Mouse (Mus musculus): ENCODE measurements at regions not wholly inside any gene's neighbourhood (a gene's known extent, or its start where the extent isn't known, plus 50 kb on each side); places are given as distances from the start of the nearest gene placed in this dataset.
"Not testable (repeated sequence)": the region's sequence is repeated elsewhere in the genome, so short reads cannot be mapped to it uniquely, and the experiment has no call there.

GRCm38 (mm10) chr5:67487965-67488409, 59.9 kb upstream of the Bend4 start:
- DNase-seq (ENCODE audit: low spot score) = no peak

GRCm38 (mm10) chr5:67490709-67491108, 62.6 kb upstream of the Bend4 start:
- not testable (repeated sequence) for DNase-seq (ENCODE audit: low spot score)

DNA sequence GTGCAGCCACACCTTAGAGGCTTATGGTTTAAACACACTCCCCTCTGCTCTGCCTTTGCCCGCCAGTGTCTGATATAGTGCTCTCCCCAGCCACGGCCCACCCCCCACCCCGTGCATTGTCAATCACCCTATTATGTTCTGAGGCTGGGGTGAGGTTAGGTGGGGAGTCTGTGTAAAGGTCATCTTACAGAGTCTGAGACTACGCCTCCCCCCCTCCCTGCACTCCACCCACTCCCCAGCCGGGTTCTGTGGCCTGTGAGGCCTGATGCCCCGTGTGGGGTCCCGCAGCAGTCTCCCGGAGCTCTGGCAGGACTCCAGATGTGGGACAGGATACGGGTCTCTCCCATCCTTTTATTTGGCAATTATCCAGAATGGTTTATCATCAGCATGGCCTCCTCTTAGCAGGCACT, 64.8 kb upstream of the Bend4 start:
- no peak for DNase-seq (ENCODE audit: low spot score)

DNA sequence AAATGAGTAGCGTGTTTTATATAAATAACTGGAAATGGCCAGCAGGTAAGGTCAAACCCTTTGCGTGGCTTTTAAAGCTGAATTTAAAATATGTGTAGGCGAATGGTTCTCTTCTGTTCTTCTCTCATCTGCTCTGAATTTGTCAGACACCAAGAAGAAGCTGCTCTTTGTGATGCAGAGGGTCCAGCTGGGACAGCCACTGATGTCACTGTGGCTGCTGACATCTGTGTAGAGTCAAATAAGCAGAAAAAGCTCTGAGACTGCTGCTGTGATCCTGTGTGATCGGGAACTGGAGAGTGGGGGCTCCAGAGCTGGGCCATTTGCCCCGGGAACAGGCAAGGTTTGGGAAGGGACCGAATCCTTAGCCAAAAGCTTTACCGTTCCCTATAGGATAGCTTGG, 68.6 kb upstream of the Bend4 start:
- DNase-seq (ENCODE audit: low spot score) = no peak

- no peak for DNase-seq (ENCODE audit: low spot score)
Observed at GRCm38 (mm10) chr5:67520251-67520650, 87.4 kb upstream of the Shisa3 start.

DNA sequence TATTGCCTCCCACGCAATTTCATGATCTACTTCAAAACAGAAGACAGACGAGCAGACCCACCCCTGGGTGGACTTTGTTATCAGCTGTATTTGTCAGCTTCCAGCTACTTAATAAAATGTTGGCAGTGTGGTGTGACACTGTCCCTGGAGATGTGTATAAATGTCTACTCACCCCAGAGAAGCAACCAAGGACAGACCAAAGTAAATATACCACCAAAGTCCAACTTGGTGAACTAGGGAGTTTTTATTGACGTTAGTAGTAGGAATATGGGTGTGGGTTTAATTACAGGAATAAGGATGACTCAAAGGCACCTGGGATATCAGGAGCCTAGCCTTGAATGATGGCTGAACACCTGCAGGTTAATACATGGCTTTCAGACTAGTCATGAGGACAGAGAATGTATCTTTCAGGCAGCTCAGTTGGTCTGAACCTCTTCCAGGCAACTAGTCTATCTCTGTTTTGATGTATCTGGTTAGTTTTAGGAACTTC, 86.2 kb upstream of the Shisa3 start:
- DNase-seq (ENCODE audit: low spot score) = no peak

DNA sequence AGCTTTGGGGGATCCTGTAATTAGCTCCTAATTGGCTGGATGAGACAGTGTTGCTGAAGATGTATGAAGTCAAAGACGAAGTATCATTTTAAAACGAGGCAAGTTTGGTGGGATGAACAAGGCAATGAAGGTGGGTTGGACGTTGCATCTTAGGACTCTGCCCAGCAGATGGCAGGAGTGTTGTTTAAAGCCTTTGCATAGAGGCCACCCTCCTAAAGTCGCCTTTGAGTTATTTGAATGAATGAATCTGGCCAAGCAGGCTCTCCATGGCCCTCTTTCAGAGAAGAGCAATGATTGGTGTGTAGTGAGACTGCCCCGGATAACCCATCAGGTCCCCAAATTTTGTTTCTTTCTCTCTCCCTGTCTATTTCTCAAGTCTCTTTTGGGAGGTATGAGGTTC, 77.5 kb upstream of the Shisa3 start:
- DNase-seq (ENCODE audit: low spot score) = peak; percentile 7

- DNase-seq (ENCODE audit: low spot score) = no peak
Observed at GRCm38 (mm10) chr5:67530957-67531356, 76.7 kb upstream of the Shisa3 start.

- peak; percentile 82 for DNase-seq (ENCODE audit: low spot score)
Observed at GRCm38 (mm10) chr5:67532351-67532750, 75.3 kb upstream of the Shisa3 start.

DNA sequence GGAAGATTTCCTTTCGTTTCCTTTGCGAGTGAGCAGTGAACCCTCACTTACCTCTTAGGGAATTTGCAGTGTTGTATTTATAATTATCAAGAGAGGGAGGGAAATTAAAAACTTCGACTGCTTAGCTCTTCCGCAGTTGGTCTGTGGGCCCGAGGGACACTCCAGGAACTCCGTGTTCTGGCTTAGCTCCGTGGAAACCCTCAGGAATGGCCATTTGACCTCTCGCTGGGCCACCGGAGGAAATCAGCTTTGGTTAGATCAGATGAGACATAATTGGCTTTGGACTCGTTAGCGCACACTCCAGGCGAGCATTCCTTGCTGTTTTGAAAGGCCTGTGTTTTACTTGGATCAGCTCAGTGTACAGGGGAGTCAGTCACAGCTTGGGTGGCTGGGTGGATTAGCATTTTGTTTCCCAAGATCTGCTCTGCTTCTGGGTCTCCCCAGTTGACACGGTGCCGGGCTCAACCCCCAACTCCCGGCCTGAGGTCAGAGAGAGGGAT, 74.9 kb upstream of the Shisa3 start:
- peak; percentile 12 for DNase-seq (ENCODE audit: low spot score)

- no peak for DNase-seq (ENCODE audit: low spot score)
Observed at GRCm38 (mm10) chr5:67534056-67534455, 73.6 kb upstream of the Shisa3 start.

GRCm38 (mm10) chr5:67537990-67538389, 69.7 kb upstream of the Shisa3 start:
- DNase-seq (ENCODE audit: low spot score) = no peak

DNA sequence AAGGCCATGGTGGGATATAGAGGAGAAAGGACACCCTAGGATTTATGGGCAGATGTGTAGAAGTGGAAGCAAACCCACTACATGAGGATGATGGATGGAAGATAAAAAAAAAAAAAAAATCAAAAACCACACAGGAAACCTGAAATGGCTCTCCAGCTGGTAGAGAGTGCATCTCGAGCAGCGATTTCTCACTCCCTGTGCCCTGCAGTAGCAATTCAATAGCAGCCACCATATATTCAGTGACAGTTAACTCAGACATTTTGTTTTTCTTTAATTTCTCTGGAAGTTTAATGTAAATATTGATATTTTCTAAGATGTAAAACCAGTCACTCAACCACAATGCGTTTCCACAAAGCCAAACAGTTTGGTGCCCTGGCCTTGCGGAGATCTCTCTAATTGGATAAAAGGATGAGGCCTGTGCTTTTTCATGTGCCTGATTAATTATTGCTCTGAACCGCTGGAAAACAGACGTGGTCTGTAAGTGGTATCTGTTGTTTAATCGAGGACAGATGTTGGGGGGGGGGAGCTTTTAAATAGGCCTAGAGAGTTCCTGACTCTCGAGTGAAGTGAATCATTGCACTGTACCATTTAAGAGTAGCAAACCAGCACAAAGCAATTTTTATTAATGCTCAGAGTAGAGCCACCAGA, 68.0 kb upstream of the Shisa3 start:
- no peak for DNase-seq (ENCODE audit: low spot score)

DNA sequence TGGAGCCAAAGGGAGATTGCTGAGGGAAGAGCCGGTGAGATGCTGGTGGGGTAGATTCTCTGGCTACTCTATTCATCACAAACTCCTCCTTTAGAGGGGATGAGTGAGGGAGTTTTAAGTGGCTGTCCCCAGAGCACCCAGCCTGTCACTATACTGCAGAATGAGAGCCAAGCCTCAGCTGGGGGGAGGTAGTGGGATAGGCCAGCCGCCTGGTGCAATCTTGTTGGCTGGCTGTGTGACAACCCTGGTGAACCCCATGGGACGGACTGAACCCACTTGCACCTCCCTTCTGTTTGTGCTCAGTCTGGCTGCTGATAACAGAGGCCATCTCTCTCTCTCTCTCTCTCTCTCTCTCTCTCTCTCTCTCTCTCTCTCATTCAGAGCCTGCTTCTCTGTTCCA, 65.8 kb upstream of the Shisa3 start:
- DNase-seq (ENCODE audit: low spot score) = no peak

GRCm38 (mm10) chr5:67544028-67544589, 63.6 kb upstream of the Shisa3 start:
- DNase-seq (ENCODE audit: low spot score) = no peak

- DNase-seq (ENCODE audit: low spot score) = no peak
Observed at GRCm38 (mm10) chr5:67550257-67550656, 57.4 kb upstream of the Shisa3 start.

- DNase-seq (ENCODE audit: low spot score) = no peak
Observed at GRCm38 (mm10) chr5:67551668-67552390, 55.9 kb upstream of the Shisa3 start.

- no peak for DNase-seq (ENCODE audit: low spot score)
Observed at GRCm38 (mm10) chr5:67552865-67553264, 54.8 kb upstream of the Shisa3 start.

All from urinary bladder, postnatal 14 days (tissue).